Mouse (Mus musculus) kidney, postnatal 25 days (tissue): Measurements from ENCODE around the gene Ahcyl2.

Experiments
- DNase-seq, 2 experiments: peaks; one replicate each; pipeline ENCODE4 v3.0.0; 2021; ENCODE audit warnings: mixed read lengths in 2 of 2

Gene Ahcyl2

DNA sequence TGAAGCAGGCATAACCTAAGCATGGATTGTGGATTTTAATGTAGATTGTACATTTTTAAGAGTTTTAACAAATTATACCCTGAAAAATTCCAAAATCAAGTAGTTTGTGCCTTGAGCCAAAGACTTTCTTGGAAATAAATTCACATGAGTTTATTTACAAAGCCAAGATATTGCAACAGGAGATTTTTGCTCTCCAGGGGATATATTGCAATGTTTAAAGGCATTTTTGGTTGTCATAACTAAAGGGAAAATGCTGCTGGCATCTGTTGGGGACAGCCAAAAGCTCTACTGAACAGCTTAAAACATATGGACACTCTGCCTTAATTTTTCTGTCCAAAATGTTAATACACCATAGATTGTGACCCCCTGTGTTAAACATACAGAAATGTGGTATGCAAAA is 146.3 kb downstream of the Ahcyl2 start:
- DNase-seq = no peak

DNA sequence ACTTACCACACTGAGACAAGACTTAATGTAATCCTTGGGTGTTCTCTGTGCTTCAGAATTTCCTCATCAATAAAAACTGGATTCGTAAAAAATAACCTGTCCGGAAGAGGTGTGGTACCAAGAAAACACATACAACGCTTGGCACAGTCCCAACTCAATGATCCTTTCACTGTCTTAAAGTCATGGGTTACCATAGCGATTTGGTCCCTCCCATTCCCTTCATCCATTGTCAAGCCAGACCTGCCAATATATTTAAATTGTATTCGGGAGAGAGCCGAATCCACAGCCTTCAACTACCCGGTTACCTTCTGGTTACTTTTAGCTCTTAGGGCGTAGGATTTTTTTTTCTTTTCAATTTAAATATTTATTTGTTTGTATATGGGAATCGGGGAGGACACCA is 148.0 kb downstream of the Ahcyl2 start:
- DNase-seq = no peak

DNA sequence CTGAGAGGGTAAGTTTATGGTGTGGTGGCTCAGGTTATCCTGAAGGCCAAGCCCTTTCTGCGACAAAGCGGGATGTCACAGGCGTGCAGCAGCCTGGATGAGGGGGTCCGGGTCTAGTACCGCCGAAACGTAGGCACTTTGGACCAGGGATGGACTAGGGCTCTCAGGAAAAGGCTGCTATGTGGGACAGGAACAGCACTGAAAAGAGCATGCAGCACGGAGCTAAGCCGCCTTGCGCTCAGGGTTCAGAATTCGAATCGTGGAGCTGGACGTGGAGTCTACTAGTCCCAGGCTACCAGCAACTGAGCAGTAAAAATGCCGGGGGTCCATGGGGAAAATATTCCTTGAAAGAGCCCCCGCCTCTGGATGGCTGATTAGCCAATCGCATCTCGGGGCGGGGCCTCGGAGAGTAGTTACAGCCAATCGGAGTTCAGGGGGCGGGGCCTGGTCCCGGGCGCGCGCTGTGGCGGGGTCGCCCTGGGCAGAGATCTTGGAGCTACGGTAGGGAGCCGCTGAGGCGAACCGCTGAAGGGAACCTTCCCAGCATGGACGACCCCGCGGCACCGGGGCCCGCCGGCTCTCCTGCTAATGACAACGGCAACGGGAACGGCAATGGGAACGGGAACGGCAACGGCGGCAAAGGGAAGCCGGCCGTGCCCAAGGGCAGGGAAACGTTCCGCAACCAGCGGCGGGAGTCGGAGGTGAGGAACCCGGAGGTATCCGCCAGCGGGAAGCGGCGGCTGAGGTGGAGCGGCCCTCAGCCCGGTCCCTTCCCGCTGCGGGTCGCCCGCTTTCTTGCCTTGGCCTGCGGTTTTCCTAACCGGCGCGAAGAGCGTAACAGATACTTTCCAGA is 148.9 kb downstream of the Ahcyl2 start, which contains the start of gene Strip2:
TSS of gene Strip2 (plus strand) at position 483 of the 853 bp plus-strand sequence.
- DNase-seq = peak; percentile 97 to 98

DNA sequence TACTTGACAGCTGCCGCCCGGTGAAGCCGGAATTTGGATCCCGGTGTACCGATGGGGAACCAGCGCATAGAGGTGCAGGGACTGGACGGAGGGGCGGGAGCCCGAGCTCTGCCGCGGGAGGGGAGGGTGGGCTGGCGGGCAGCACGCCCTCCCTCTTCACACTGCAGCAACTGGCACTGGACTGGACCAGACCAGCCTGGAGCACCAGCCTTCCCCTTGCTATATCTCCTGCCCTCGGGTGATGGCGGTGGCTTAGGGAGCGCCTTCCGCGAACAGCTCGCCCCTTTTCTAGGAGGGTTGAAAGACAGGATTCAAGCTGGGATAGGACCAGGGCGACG is 149.5 kb downstream of the Ahcyl2 start:
- DNase-seq = peak in 1 of 2 experiments; percentile 64

DNA sequence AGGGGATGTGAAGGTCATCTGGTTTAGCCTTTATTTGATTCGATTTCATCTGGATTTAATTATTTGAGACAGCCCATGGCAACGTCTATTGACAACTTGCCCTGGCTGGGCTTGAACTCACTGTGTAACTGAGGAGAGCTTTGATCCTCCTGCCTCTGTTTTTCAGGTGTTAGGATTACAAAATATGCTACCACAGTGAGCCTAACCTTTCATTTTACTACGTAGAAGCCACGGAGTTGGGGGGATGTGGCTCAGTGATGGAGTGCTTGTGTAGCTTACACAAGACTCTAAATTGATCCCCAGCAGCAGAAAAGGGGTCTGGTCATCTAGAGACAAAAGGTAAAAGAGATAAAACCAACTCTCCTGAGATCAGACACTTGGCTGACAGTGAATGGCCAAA is 150.1 kb downstream of the Ahcyl2 start:
- DNase-seq = no peak

DNA sequence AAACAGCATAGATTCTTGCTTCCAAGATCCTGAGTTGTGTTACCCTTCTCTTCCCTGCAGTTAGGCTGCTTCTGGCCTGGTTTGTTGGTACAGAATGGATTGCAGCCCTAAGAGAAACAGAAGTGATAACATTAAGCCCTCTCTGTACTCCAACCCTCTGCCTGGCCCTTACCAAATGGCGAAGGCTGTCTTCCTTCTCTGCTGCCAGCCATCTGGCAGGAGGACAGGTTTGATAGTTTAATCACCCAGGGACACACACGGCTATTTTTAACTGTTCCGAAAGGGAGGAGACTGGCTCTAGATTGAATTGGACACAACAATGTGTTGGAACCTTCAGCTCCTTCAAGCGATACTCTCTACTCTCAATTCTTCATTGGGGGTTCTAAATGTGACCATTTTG is 155.7 kb downstream of the Ahcyl2 start:
- DNase-seq = no peak

DNA sequence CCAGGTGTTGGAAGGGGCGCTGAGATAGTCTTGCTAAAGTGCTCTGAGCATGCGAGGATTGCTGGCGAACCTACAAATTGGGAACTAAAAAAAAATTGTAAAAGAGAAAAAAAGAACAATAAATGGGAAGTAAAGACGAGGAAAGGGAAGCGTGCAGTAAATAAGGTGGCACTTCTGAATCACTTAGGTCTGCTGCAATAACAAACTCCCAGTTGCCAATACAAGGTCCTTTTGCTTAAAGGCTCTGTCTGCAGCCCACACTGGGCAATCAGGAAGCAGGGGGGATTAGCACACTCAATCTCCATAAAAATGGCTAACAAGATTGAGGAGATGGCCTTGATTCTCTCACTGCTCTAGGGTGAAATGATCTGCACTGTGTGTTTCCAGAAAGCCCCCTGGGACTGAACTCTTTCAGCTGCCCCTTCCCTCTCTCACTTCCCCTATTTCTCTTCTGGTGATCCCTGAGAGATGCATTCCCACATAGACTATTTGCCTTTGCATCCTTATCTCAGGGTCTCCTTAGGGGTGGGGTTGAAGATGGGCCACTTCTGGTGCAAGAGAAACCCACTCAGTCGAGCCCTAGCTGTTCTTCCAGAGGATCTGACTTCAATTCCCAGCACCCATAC is 157.9 kb downstream of the Ahcyl2 start:
- DNase-seq = no peak

DNA sequence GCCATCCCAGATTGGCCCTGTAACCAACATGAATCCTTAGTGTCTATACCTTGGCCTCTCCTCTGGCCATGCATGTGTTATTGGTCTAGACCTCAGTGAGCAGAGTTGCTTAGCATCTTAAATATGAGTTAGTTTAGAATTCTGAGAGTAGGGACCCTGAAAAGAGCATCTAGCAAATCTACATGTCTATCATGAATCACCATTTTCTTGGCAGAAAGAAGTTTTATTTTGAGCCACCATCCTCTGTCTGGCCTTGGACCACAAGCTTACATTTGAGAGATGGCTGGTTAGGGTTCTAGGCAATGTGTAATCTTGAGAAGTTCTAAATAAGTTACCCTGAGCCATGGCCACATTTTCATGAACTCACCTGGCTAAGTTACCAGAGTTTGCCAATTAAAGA is 162.3 kb downstream of the Ahcyl2 start:
- no peak for DNase-seq

DNA sequence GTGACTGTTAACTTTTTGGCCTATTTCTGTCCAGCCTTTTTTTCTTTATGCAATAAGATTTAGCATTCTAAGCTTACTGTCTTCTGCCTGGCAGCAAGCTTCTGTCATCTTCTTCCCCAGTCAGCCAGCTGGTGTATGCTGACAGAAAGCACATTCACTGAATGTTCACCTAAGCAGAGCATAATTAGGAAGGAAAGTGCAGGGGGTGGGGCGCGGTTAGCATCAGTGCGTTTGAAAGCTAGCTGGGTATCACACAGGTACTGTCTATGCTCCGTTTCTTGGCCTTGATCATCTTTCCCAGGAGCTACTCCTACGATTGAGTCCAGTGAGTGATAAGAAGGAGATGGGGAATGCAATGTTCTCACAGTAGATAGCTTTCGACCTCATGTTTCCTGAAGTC is 162.9 kb downstream of the Ahcyl2 start:
- DNase-seq = no peak

DNA sequence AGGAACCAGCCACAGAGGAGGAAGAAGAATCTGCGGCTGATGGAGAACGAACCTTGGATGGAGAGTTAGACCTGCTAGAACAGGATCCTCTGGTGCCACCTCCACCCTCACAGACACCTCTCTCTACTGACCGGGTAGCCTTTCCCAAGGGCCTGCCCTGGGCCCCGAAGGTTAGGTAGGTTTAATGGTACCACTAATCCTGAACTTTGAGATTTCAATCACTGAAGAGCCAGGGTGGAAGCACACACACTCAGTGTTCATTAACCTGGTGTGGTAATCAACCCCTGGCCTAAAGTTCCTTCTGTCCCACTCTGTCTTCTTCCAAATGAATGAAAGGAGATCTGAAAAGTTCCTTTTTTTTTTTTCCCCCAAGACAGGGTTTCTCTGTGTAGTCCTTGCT is 163.4 kb downstream of the Ahcyl2 start:
- DNase-seq = peak in 1 of 2 experiments; percentile 38

DNA sequence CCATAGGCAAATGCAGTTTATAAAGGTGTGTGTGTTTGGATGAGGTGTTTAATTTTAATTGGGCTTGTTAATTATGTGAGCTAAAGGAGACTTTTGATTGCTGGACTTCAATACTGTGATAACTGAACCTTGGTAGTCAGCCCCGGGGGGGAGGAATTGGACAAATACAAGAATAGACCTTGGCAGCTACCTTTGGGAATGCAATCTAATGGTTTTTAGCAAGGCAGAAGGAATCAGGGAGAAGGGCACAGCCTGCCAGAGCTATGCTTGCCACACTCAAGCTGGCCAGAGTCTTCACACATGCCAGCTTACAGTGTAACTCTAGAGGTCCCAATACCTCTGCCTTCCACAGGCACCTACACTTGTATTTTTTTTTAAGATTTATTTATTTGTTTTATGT is 167.9 kb downstream of the Ahcyl2 start:
- peak in 1 of 2 experiments; percentile 20 for DNase-seq

DNA sequence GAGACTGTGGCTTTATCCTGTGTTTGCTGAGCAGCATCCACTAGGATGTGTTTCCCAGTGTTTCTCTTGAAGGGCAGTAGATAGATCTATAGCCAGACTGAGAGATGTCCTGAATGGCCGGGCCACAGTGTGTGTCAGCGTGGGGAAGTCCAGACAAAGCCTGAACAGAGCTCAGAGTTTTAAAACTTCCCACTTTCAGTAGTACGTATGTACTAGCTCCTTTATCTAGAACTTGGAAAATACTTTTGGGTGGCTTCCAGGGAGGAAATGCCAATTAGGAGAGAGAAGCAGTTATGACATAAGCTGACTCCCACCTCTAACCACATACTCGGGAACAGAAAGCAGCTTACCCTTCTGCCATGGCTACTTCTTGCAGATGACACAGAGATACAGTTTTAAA is 172.6 kb downstream of the Ahcyl2 start:
- peak in 1 of 2 experiments; percentile 4 for DNase-seq

DNA sequence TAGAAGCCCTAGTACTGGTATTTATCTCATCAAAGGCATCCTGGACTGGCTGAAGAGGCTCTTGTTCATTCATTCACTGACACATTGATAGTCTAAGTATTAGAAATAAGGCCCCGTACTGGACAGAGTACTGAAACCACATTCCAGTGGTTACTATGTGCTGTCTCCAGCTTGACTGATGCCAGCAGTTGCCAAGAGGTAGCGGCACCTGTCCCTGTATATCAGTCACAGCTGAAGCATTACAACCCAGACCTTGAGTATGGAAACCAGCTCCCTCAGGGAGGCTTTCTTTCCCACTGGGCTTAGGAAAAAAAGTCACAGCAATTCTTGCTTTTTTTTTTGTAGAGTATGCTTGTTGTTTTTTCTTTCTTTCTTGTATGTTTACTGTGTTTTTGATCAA is 173.2 kb downstream of the Ahcyl2 start:
- DNase-seq = no peak

DNA sequence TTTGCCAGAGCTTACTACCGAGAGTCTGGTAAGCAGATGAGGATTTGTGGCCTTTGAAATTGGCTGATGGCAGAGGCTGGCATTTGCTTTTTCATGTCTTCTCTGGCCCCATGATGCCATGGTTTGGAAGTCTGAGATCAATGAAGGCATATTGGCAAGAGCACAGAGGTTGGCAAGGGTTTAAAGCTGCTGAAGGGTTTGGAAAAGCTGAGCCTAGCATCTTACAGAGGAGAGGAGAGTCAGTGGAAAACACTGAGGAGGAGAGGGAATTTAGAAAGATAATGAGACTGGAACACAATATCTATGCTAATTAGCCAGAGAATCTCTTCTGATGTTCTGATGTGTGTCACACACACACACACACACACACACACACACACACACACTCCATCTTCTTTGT is 176.7 kb downstream of the Ahcyl2 start:
- no peak for DNase-seq

DNA sequence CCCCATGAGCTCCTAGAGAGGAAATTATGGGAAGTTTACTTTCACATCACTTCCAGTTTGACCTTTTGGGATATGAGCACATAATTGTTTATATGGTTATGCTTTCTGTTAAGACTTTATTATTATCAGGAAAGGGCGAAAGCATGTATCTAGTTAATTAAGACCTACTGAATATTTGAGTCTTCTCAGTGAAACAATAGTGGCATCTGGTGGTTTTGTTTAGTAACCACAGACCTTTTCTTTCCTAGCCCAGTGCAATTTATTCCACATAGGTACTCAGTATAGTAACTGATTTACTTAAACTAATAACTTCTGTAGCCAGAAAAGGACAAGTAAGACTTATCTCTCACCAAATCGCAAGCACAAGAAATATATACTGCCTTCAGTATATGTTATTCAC is 178.8 kb downstream of the Ahcyl2 start:
- DNase-seq = no peak

DNA sequence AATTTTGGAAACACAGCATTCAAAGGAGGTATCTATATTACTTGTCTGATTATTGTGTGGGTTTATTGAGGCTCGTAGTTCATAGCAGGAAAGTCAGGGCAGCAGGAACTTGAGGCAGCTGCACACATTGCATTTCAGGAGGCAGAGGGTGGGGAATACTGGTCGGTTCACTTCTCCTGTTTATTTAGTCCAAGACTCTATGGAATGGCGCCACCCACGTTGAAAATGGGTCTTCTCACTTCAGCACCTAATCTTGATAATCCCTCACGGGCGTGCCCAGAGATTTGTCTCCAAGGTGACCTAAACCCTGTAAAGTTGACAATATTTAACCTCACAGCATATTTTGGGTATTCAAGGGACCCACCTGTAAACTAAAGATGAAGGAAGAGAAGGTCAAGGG is 180.0 kb downstream of the Ahcyl2 start:
- DNase-seq = peak; percentile 35 to 66

DNA sequence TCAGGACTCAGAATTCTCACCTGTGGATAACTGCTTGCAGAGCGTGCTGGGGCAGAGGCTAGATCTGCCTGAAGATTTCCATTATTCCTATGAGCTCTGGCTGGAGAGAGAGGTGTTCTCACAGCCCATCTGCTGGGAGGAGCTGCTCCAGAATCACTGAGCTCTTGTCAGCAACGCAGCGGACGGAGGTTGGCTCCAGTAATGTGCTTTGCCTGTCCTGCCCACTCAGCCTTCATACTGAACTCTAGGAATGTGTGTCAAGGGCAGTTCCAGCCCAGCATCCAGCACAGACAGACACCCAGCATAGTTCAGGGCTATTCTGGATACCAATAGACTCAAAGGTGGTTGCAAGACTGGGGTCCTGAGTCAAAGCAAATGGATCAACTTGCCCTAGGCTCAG is 188.9 kb downstream of the Ahcyl2 start:
- DNase-seq = no peak

DNA sequence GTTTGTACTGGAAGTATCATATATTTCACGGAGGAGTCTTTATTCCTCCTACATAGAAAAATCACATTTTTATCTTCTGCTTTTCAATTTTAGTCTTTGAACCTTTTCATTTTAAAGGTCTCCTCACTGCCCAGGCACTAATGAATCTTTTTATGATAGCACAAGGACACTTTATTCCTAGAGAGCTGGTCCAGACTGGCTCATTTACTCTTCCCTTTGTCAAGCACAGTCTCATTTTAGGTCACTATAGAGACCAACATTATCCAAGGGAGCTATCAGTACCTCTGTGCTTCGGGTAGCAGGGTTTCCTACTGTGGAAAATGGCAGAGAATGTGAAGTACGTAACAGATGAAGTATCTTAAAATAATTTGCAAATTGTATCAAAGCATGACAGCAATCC is 190.9 kb downstream of the Ahcyl2 start:
- no peak for DNase-seq

DNA sequence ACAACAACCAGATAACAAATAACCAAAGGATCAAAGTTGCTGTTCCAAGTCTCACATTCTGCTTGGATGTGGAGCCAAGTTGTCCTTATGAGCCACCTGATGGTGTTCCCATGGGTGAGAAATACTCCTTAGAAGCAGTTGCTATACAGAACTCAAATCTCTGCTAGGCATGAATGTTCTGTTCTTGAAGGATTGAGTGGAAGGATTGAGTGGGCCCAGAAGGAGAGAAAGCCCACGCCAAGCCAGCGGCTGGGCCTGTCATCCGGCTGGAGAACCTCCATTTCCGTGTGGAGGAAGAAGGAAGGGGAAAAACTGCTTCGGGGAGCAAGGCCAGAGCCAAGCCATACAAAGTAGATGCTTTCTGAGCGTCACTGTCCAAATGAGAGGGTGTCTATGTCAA is 193.3 kb downstream of the Ahcyl2 start:
- DNase-seq = no peak
